Mouse (Mus musculus) intestine, embryonic 14.5 days (tissue): ENCODE results near the gene Cdk6. TPM values are rescaled to one million over a fixed set of nuclear protein-coding genes. Genes with fewer than 3 reads are reported as not detected.
"Not testable (repeated sequence)": the region's sequence is repeated elsewhere in the genome, so short reads cannot be mapped to it uniquely, and the experiment has no call there.

Experiments used
- ATAC-seq: fragments of 200-750 bp; cut with Nextera tagmentation; replicated peaks from 2 replicates; pipeline ENCODE4 v1.8.0; 2017; ENCODE audit warnings: low read depth, moderate number of reproducible peaks, moderate TSS enrichment, moderate library complexity; ENCODE audit not compliant: low FRiP score, low TSS enrichment
- DNase-seq: peaks from one replicate; pipeline ENCODE4 v3.0.0-alpha.2; 2018; ENCODE audit warnings: low spot score
- H3K27ac ChIP-seq: fragments of 300-500 bp; sonication (generic); 2 replicates; pipeline ENCODE4 v1.5.1; 2014; ENCODE audit warnings: low read depth, mild to moderate bottlenecking, control low read depth
- H3K27me3 ChIP-seq: fragments of 300-500 bp; sonication (generic); replicated peaks from 2 replicates; pipeline ENCODE4 v1.6.1; 2014; ENCODE audit warnings: low read length, control low read depth; ENCODE audit not compliant: control insufficient read depth, insufficient read depth
- H3K36me3 ChIP-seq: fragments of 300-500 bp; sonication (generic); 2 replicates; pipeline ENCODE4 v1.6.1; 2014; ENCODE audit warnings: low read length, control low read depth; ENCODE audit not compliant: control insufficient read depth, insufficient read depth
- H3K4me1 ChIP-seq: fragments of 300-500 bp; sonication (generic); replicated peaks from 2 replicates; pipeline ENCODE4 v1.6.1; 2014; ENCODE audit warnings: low read length, control low read depth, mixed read lengths; ENCODE audit not compliant: control insufficient read depth, insufficient read depth
- H3K4me2 ChIP-seq: fragments of 300-500 bp; sonication (generic); 2 replicates; pipeline ENCODE4 v1.6.1; 2014; ENCODE audit warnings: low read length
- H3K4me3 ChIP-seq: fragments of 300-500 bp; sonication (generic); 2 replicates; pipeline ENCODE4 v1.5.1; 2014; ENCODE audit warnings: low read depth, low read length, control low read depth, mixed read lengths
- H3K9ac ChIP-seq: fragments of 300-500 bp; sonication (generic); 2 replicates; pipeline ENCODE4 v1.6.1; 2014; ENCODE audit warnings: mild to moderate bottlenecking, low read length
- H3K9me3 ChIP-seq: fragments of 300-500 bp; sonication (generic); 2 replicates; pipeline ENCODE4 v1.6.1; 2016; ENCODE audit warnings: low read length, control low read depth; ENCODE audit not compliant: control insufficient read depth
- WGBS: fragments of 180-500 bp; shearing (Covaris S2); extraction: QIAGEN DNeasy Blood & Tissue Kit; methylation state at CpG from one replicate; pipeline ENCODE4 v1.1.7; 2014; 5-methylcytosine and 5-hydroxymethylcytosine counted together
- polyA plus RNA-seq: library from polyadenylated mRNA; unstranded; fragments of >200 nt; fragmentation: Nextera tagmentation; extraction: Ambion mirVana; gene quantifications from 2 replicates; pipeline ENCODE4 v1.2.1, GENCODE M21; 2014

Gene Cdk6
- 39.6 and 41.3 TPM in 2 replicates for polyA plus RNA-seq

- H3K9ac ChIP-seq, result peak within 1 kb of the TSS; percentile 79
- H3K36me3 ChIP-seq, result no peaks in the 10 kb centered on the region
- ATAC-seq (peak; percentile 49), DNase-seq (peak; percentile 84)
- H3K27me3 ChIP-seq, result no peaks in the 10 kb centered on the region
- WGBS, result under 1% methylated on average over 59 of the region's 59 CpGs
- peak within 1 kb of the TSS; percentile 85 for H3K4me2 ChIP-seq
- no peaks in the 10 kb centered on the region for H3K9me3 ChIP-seq
- peaks cover 4% of the 10 kb centered on the region; the same call in 1 of the 2 replicates for H3K4me1 ChIP-seq
- H3K27ac ChIP-seq, result peak within 1 kb of the TSS; percentile 88
- H3K4me3 ChIP-seq, result peak within 1 kb of the TSS; percentile 65
Observed at GRCm38 (mm10) chr5:3341111-3341911, at the start of gene Cdk6. Gene Cdk6 (plus strand): TSS chr5:3341485.

DNA sequence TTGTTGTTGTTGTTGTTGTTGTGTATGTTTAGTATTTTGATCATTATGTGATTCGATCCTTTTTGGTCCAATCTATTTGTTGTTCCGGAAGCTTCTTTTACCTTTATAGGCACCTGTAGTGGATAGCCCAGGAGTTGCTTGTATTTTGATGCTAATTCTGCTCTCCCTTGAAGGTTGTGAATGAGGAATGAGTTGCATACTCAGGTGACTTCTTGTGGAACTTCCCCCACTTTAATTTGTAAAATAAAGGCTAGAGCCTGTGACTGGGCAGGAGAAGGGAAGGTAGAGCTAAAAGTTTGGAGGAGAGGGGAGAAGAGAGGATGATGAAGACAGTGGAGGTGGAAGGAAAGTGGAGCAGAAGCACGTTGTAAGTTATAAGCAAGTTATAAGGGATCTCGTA lies 47.6 kb upstream of the Cdk6 start:
- ATAC-seq (no peak), DNase-seq (no peak)
- H3K4me3 ChIP-seq, result no peak overlapping the region
- no peaks in the 10 kb centered on the region for H3K36me3 ChIP-seq
- 86% methylated on average over 4 of the region's 4 CpGs for WGBS
- no peaks in the 10 kb centered on the region for H3K27me3 ChIP-seq
- no peaks in the 10 kb centered on the region for H3K9me3 ChIP-seq
- no peak overlapping the region for H3K9ac ChIP-seq
- no peaks in the 10 kb centered on the region for H3K4me1 ChIP-seq
- H3K27ac ChIP-seq, result no peak overlapping the region
- no peak overlapping the region for H3K4me2 ChIP-seq

DNA sequence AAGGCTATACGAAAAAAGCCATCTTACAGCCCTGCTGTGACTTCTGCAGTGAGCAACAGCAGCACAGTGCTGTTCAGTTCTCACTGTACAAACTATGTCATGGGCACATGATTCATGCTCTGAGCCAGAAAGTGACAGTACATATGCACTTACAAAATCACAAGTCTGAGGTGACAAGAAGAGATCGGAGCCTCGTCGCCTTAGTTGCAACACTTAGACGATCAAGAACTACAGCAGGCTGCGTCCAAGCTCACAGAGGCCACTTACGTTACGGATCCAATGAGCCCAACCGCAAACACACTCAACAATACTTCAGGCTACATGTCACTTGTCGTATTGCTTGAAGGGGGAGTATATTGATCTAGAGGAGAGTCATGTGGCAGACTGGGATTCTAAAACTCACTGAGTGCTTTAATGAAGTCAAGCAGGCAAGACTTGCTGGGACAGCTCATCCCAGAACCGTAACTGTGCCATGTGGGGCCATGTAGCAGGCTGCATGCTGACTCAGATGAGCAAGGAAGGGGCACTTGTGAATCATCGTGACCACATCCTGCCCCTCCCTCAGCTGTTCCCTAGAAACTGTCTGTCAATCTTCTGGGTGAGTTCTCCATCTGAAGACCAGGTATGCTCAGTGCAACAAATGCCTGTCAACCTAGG lies 40.4 kb upstream of the Cdk6 start:
- Histone ChIP-seq H3K9ac (no peak overlapping the region), H3K4me2 (no peak overlapping the region), H3K36me3 (no peaks in the 10 kb centered on the region), H3K4me1 (no peaks in the 10 kb centered on the region), H3K27me3 (no peaks in the 10 kb centered on the region), H3K9me3 (no peaks in the 10 kb centered on the region), H3K27ac (no peak overlapping the region), H3K4me3 (no peak overlapping the region)
- ATAC-seq, result no peak
- DNase-seq, result no peak
- 91% methylated on average over 12 of the region's 12 CpGs for WGBS

GRCm38 (mm10) chr5:3301535-3301934 lies 39.8 kb upstream of the Cdk6 start:
- H3K27me3 ChIP-seq, result no peaks in the 10 kb centered on the region
- H3K4me2 ChIP-seq, result no peak overlapping the region
- DNase-seq, result no peak
- no peak overlapping the region for H3K9ac ChIP-seq
- no peaks in the 10 kb centered on the region for H3K4me1 ChIP-seq
- H3K36me3 ChIP-seq, result no peaks in the 10 kb centered on the region
- H3K4me3 ChIP-seq, result no peak overlapping the region
- H3K27ac ChIP-seq, result no peak overlapping the region
- no peak for ATAC-seq
- 70% methylated on average over 5 of the region's 5 CpGs for WGBS
- H3K9me3 ChIP-seq, result no peaks in the 10 kb centered on the region

DNA sequence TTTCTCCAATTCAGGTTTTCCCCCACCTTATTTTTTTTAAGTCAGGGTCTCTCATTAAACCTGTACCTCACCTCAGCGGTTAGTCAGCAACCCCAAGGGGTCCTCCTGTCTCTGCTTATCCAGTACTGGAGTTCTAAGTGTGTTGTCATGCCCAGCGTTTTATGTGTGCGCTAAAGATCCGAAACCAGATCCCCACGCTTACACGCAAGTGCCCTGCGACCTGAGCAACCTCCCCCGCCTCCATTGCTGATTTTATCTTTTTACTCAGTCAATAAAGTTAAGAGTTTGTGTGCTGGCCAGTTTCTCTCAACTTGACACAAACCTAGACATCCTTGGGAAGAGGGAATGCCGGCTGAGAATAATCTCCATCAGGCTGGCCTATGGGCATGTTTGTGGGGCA lies 37.4 kb upstream of the Cdk6 start:
- DNase-seq (no peak), ATAC-seq (no peak)
- no peaks in the 10 kb centered on the region for H3K36me3 ChIP-seq
- WGBS, result 92% methylated on average over 9 of the region's 9 CpGs
- H3K4me2 ChIP-seq, result no peak overlapping the region
- H3K27ac ChIP-seq, result no peak overlapping the region
- no peaks in the 10 kb centered on the region for H3K9me3 ChIP-seq
- no peak overlapping the region for H3K9ac ChIP-seq
- H3K27me3 ChIP-seq, result no peaks in the 10 kb centered on the region
- H3K4me3 ChIP-seq, result no peak overlapping the region
- no peaks in the 10 kb centered on the region for H3K4me1 ChIP-seq

- H3K27me3 ChIP-seq, result no peaks in the 10 kb centered on the region
- ATAC-seq (no peak), DNase-seq (no peak)
- H3K9ac ChIP-seq, result no peak overlapping the region
- no peaks in the 10 kb centered on the region for H3K9me3 ChIP-seq
- no peak overlapping the region for H3K27ac ChIP-seq
- H3K4me3 ChIP-seq, result no peak overlapping the region
- no peaks in the 10 kb centered on the region for H3K4me1 ChIP-seq
- H3K4me2 ChIP-seq, result no peak overlapping the region
- 66% methylated on average over 1 of the region's 1 CpGs for WGBS
- no peaks in the 10 kb centered on the region for H3K36me3 ChIP-seq
Observed at GRCm38 (mm10) chr5:3306146-3306545, 35.1 kb upstream of the Cdk6 start.

- H3K4me1 ChIP-seq, result no peaks in the 10 kb centered on the region
- no peak for ATAC-seq
- no peak overlapping the region for H3K4me3 ChIP-seq
- no peaks in the 10 kb centered on the region for H3K36me3 ChIP-seq
- H3K9ac ChIP-seq, result no peak overlapping the region
- H3K9me3 ChIP-seq, result no peaks in the 10 kb centered on the region
- no peak overlapping the region for H3K4me2 ChIP-seq
- H3K27ac ChIP-seq, result no peak overlapping the region
- no peak for DNase-seq
- no peaks in the 10 kb centered on the region for H3K27me3 ChIP-seq
Observed at GRCm38 (mm10) chr5:3309122-3309521, 32.2 kb upstream of the Cdk6 start.

- 85% methylated on average over 1 of the region's 1 CpGs for WGBS
- ATAC-seq, result no peak
- H3K9ac ChIP-seq, result no peak overlapping the region
Observed at GRCm38 (mm10) chr5:3309587-3309986, 31.7 kb upstream of the Cdk6 start.

DNA sequence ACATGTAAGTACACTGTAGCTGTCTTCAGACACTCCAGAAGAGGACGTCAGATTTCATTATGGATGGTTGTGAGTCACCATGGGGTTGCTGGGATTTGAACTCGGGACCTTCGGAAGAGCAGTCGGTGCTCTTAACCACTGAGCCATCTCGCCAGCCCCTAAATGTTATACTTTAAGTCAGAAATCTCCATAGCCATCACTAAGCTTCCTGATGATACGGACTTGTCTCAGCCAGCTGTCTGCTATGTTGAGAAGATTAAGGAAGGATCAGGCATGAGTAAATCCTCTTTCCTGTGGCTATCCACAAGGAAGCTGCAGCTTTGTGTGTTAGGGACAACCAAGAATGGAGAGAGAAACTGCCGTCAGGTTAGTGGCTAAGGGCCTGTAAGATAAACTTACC lies 30.1 kb upstream of the Cdk6 start:
- not testable (repeated sequence) for ATAC-seq

More at GRCm38 (mm10) chr5:3309587-3309986, 31.7 kb upstream of the Cdk6 start:
- no peak for DNase-seq
- Histone ChIP-seq H3K4me3 (no peak overlapping the region), H3K36me3 (no peaks in the 10 kb centered on the region), H3K4me1 (no peaks in the 10 kb centered on the region), H3K9me3 (no peaks in the 10 kb centered on the region), H3K4me2 (no peak overlapping the region), H3K27ac (no peak overlapping the region), H3K27me3 (no peaks in the 10 kb centered on the region)

More for the DNA sequence above, 30.1 kb upstream of the Cdk6 start:
- not testable (repeated sequence) for H3K4me2 ChIP-seq, H3K9me3 ChIP-seq, DNase-seq, H3K4me3 ChIP-seq, H3K36me3 ChIP-seq, H3K27ac ChIP-seq, H3K9ac ChIP-seq, H3K4me1 ChIP-seq, H3K27me3 ChIP-seq
- 85% methylated on average over 7 of the region's 7 CpGs for WGBS
